Mouse (Mus musculus) CH12.LX (cell line): Measurements from ENCODE around the gene Macrod2. TPM values are rescaled to one million over a fixed set of nuclear protein-coding genes. Genes with fewer than 3 reads are reported as not detected.

Source experiments
- DNase-seq: peaks from one replicate; pipeline ENCODE4 v3.0.0-alpha.2; 2013; ENCODE audit errors: extremely low read depth
- H3K27ac ChIP-seq: 2 replicates; pipeline ENCODE4 v1.5.1; 2012; ENCODE audit warnings: low read depth, mild to moderate bottlenecking, control low read depth, moderate library complexity; ENCODE audit not compliant: insufficient read depth
- H3K27me3 ChIP-seq: replicated peaks from 2 replicates; pipeline ENCODE3; 2012; ENCODE audit warnings: inconsistent platforms
- H3K36me3 ChIP-seq, 2 experiments: replicated peaks in 1 of 2; 2 replicates each; pipeline versions ENCODE3 to v1.6.1; 2012; ENCODE audit warnings: inconsistent platforms in 1 of 2, low read length in 1 of 2, mild to moderate bottlenecking in 1 of 2, mixed read lengths in 1 of 2, moderate library complexity in 1 of 2; ENCODE audit not compliant: control insufficient read depth in 1 of 2, insufficient read depth in 1 of 2
- H3K4me1 ChIP-seq, 2 experiments: 2 replicates each; pipeline ENCODE4 v1.6.1; 2012; ENCODE audit warnings: inconsistent platforms in 1 of 2, moderate library complexity in 1 of 2; ENCODE audit not compliant: insufficient read depth in 2 of 2, control insufficient read depth in 1 of 2
- H3K4me2 ChIP-seq: 2 replicates; pipeline ENCODE4 v1.6.1; 2012; ENCODE audit warnings: low read depth, mild to moderate bottlenecking, control low read depth; ENCODE audit not compliant: poor library complexity, insufficient read depth, severe bottlenecking
- H3K4me3 ChIP-seq, 3 experiments: fragments of 150-350 bp in 1 of 3; sonication (generic) in 1 of 3; replicated peaks in 1 of 3; 2 replicates each; pipeline versions ENCODE3 to v1.5.1; 2011 to 2012; ENCODE audit warnings: low read depth in 2 of 3, low read length in 2 of 3, mild to moderate bottlenecking in 2 of 3, moderate library complexity in 2 of 3, control low read depth in 1 of 3, improper control_type of control experiment in 1 of 3, inconsistent platforms in 1 of 3, mixed read lengths in 1 of 3; ENCODE audit not compliant: poor library complexity in 1 of 3
- H3K79me2 ChIP-seq: replicated peaks from 2 replicates; pipeline ENCODE4 v1.6.1; 2012; ENCODE audit warnings: mild to moderate bottlenecking, moderate library complexity; ENCODE audit not compliant: control insufficient read depth, poor library complexity, insufficient read depth, severe bottlenecking; ENCODE audit errors: extremely low read depth
- H3K9ac ChIP-seq: 2 replicates; pipeline ENCODE4 v1.6.1; 2012; ENCODE audit warnings: low read depth, mild to moderate bottlenecking, control low read depth, moderate library complexity; ENCODE audit not compliant: insufficient read depth
- H3K9me3 ChIP-seq: replicated peaks from 2 replicates; pipeline ENCODE3; 2012; ENCODE audit warnings: low read length, inconsistent platforms, mixed read lengths
- CHD2 ChIP-seq: IDR thresholded peaks from 2 replicates; pipeline ENCODE4 v1.6.1; 2011; ENCODE audit warnings: low read length, improper control_type of control experiment
- CTCF ChIP-seq, 2 experiments: IDR thresholded peaks in 1 of 2; conservative IDR thresholded peaks in 1 of 2; 2 replicates each; pipeline ENCODE4 v1.5.1; 2011 to 2012; ENCODE audit warnings: low read depth in 2 of 2, low read length in 2 of 2, improper control_type of control experiment in 1 of 2, inconsistent platforms in 1 of 2, mild to moderate bottlenecking in 1 of 2, moderate library complexity in 1 of 2
- E2F4 ChIP-seq: IDR thresholded peaks from 2 replicates; pipeline ENCODE4 v1.6.1; 2011; ENCODE audit warnings: low read depth, low read length, improper control_type of control experiment; ENCODE audit not compliant: insufficient replicate concordance
- ELF1 ChIP-seq: IDR thresholded peaks from 2 replicates; pipeline ENCODE4 v1.6.1; 2014; ENCODE audit warnings: low read depth, mild to moderate bottlenecking, inconsistent platforms, low read length, improper control_type of control experiment
- EP300 ChIP-seq: IDR thresholded peaks from 2 replicates; pipeline ENCODE4 v1.6.1; 2011; ENCODE audit warnings: low read length, improper control_type of control experiment
- ETS1 ChIP-seq: conservative IDR thresholded peaks from 2 replicates; pipeline ENCODE4 v1.6.1; 2012; ENCODE audit warnings: low read depth, mild to moderate bottlenecking, inconsistent platforms, low read length, improper control_type of control experiment, moderate library complexity
- HCFC1 ChIP-seq: IDR thresholded peaks from 2 replicates; pipeline ENCODE4 v1.6.1; 2012; ENCODE audit warnings: low read depth, mild to moderate bottlenecking, inconsistent platforms, low read length, improper control_type of control experiment
- IRF4 ChIP-seq: IDR thresholded peaks from 2 replicates; pipeline ENCODE4 v1.6.1; 2014; ENCODE audit warnings: low read depth, mild to moderate bottlenecking, inconsistent platforms, low read length, improper control_type of control experiment
- JUN ChIP-seq: IDR thresholded peaks from 2 replicates; pipeline ENCODE4 v1.6.1; 2011; ENCODE audit warnings: low read depth, mild to moderate bottlenecking, low read length, improper control_type of control experiment, moderate library complexity; ENCODE audit not compliant: insufficient read depth
- KAT2A ChIP-seq: IDR thresholded peaks from 2 replicates; pipeline ENCODE4 v1.6.1; 2012; ENCODE audit warnings: low read length, improper control_type of control experiment, inconsistent platforms; ENCODE audit not compliant: insufficient replicate concordance
- MAFK ChIP-seq: IDR thresholded peaks from 2 replicates; pipeline ENCODE4 v1.6.1; 2011; ENCODE audit warnings: low read length, improper control_type of control experiment; ENCODE audit not compliant: insufficient replicate concordance
- MAZ ChIP-seq: IDR thresholded peaks from 2 replicates; pipeline ENCODE4 v1.6.1; 2012; ENCODE audit warnings: low read depth, mild to moderate bottlenecking, inconsistent platforms, low read length, improper control_type of control experiment, moderate library complexity
- MEF2A ChIP-seq: IDR thresholded peaks from 2 replicates; pipeline ENCODE4 v1.6.1; 2014; ENCODE audit warnings: low read depth, mild to moderate bottlenecking, inconsistent platforms, low read length, improper control_type of control experiment, borderline replicate concordance
- MXI1 ChIP-seq: IDR thresholded peaks from 2 replicates; pipeline ENCODE4 v1.6.1; 2011; ENCODE audit warnings: mild to moderate bottlenecking, low read depth, low read length, improper control_type of control experiment
- NELFE ChIP-seq: IDR thresholded peaks from 2 replicates; pipeline ENCODE4 v1.6.1; 2011; ENCODE audit warnings: low read depth, low read length, improper control_type of control experiment
- NRF1 ChIP-seq: IDR thresholded peaks from 2 replicates; pipeline ENCODE4 v1.6.1; 2014; ENCODE audit warnings: low read depth, mild to moderate bottlenecking, inconsistent platforms, low read length, improper control_type of control experiment, moderate library complexity
- PAX5 ChIP-seq: IDR thresholded peaks from 2 replicates; pipeline ENCODE4 v1.6.1; 2012; ENCODE audit warnings: low read length, inconsistent platforms, mixed read lengths
- POLR2A ChIP-seq: IDR thresholded peaks from 2 replicates; pipeline ENCODE4 v1.6.1; 2011; ENCODE audit warnings: low read depth, mild to moderate bottlenecking, improper control_type of control experiment, low read length
- POLR2AphosphoS2 ChIP-seq: IDR thresholded peaks from 2 replicates; pipeline ENCODE4 v1.6.1; 2011; ENCODE audit warnings: low read depth, low read length, improper control_type of control experiment
- RCOR1 ChIP-seq: conservative IDR thresholded peaks from 2 replicates; pipeline ENCODE4 v1.6.1; 2012; ENCODE audit warnings: low read depth, mild to moderate bottlenecking, inconsistent platforms, low read length, improper control_type of control experiment
- SIN3A ChIP-seq: IDR thresholded peaks from 2 replicates; pipeline ENCODE4 v1.6.1; 2012; ENCODE audit warnings: low read length, improper control_type of control experiment, inconsistent platforms
- TBP ChIP-seq: conservative IDR thresholded peaks from 2 replicates; pipeline ENCODE4 v1.6.1; 2011; ENCODE audit warnings: low read depth, low read length, improper control_type of control experiment
- UBTF ChIP-seq: IDR thresholded peaks from 2 replicates; pipeline ENCODE4 v1.6.1; 2012; ENCODE audit warnings: low read depth, mild to moderate bottlenecking, inconsistent platforms, low read length, improper control_type of control experiment, moderate library complexity
- ZKSCAN1 ChIP-seq: IDR thresholded peaks from 2 replicates; pipeline ENCODE4 v1.6.1; 2012; ENCODE audit warnings: low read depth, inconsistent platforms, low read length, improper control_type of control experiment, borderline replicate concordance
- ZMIZ1 ChIP-seq: IDR thresholded peaks from 2 replicates; pipeline ENCODE4 v1.6.1; 2012; ENCODE audit warnings: low read depth, mild to moderate bottlenecking, inconsistent platforms, low read length, improper control_type of control experiment
- dilution Hi-C: fragments of 300-500 bp; cut with MboI; formaldehyde crosslinking; loops from 2 replicates; pipeline ENCODE4 v1.14.3; 2020; ENCODE audit warnings: low sequenced_read_pairs; ENCODE audit not compliant: extremely low pct_unique_long_range_greater_than_20kb, extremely low pct_ligation_motif_present
- in situ Hi-C: fragments of 300-500 bp; cut with MboI; formaldehyde crosslinking; loops from 3 replicates; pipeline ENCODE4 v1.14.3; 2019; ENCODE audit warnings: low sequenced_read_pairs, low pct_ligation_motif_present, low pct_unique_long_range_greater_than_20kb, mixed read lengths
- polyA plus RNA-seq: library from polyadenylated mRNA; unstranded; fragments of >175 nt; gene quantifications from 2 replicates; pipeline ENCODE4 v1.2.1, GENCODE M21; 2012; ENCODE audit warnings: low read depth; ENCODE audit not compliant: insufficient read length
- total RNA-seq, 2 experiments: library from RNA; depleted of rRNA; stranded (reverse); fragments of 300-350 nt in 1 of 2; fragments of >200 nt in 1 of 2; gene quantifications; 2 replicates each; pipeline ENCODE4 v1.2.3; 2012 to 2014

Macrod2 gene
- total and polyA plus RNA-seq, 3 experiments, result not detected

GRCm38 (mm10) chr2:141266591-141266990, 871.5 kb downstream of the Macrod2 start:
- TF ChIP-seq CHD2, result no peak
- no peak for TF ChIP-seq MAFK
- TF ChIP-seq UBTF, result no peak
- no peak for TF ChIP-seq POLR2AphosphoS2
- no peak for TF ChIP-seq ZMIZ1
- no peak for TF ChIP-seq KAT2A
- DNase-seq, result no peak

DNA sequence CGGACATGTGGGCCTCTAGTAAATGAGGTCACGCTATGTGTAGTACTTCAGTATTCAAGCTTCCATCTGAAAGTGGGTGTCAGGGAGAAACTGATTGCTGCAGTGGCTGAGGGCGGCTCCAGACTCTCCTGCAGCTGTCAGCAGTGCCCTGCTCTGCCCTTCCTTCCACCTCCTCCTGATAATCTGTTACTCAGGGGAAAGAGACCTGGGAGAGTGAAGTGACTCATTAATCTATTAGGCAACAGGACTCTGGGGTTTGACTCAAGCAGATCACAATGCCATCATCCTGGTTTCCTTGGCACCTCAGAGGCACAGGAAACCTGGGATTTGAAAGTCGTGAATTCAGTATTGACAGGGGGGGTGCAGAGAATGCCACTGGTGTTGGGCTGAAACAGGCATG, 876.4 kb downstream of the Macrod2 start:
- dilution Hi-C loops, result no loop called here

More at GRCm38 (mm10) chr2:141266591-141266990, 871.5 kb downstream of the Macrod2 start:
- Histone ChIP-seq H3K4me1 (no peaks in the 10 kb centered on the region), H3K27me3 (no peaks in the 10 kb centered on the region), H3K9me3 (peaks cover 28% of the 10 kb centered on the region), H3K9ac (no peak overlapping the region), H3K79me2 (no peaks in the 10 kb centered on the region), H3K4me3 (no peak overlapping the region), H3K27ac (no peak overlapping the region), H3K36me3 (no peaks in the 10 kb centered on the region), H3K4me2 (no peak overlapping the region)
- dilution Hi-C loops, result no loop called here
- in situ Hi-C loops, result no loop called here

DNA sequence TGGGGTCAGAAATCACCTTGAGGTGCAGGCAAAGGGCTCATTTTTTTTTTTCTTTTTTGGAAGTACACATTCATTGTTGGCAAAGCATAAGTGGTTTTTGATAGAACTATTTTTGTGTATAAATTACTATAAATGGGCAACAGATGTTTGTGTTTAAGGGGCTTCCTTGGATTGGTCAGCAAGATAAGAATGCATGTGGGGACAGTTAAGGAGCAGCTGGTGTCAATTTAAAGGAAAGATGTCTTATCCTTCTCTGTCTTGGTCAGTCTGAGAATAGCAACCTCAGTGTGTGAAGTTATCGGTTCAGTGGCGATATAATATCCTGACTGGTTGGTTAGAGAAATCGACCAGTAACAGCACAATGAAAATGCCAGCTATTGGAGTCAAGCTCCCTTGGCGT, 877.9 kb downstream of the Macrod2 start:
- TF ChIP-seq MEF2A (no peak), POLR2A (no peak), HCFC1 (no peak), CTCF (conservative IDR thresholded peaks at IDR 0.05 in 1 of 2, IDR thresholded peaks at IDR 0.05 in 1 of 2; ENCODE audit: low read depth in 2 of 2, low read length in 2 of 2) (no peak), PAX5 (no peak), ELF1 (no peak), CHD2 (no peak), POLR2AphosphoS2 (no peak), E2F4 (no peak)
- dilution Hi-C loops, result no loop called here

More for the DNA sequence above, 876.4 kb downstream of the Macrod2 start:
- H3K9ac ChIP-seq, result no peak overlapping the region
- no peaks in the 10 kb centered on the region for H3K79me2 ChIP-seq
- no peak for DNase-seq
- TF ChIP-seq ZKSCAN1 (no peak), NELFE (no peak), EP300 (no peak), NRF1 (no peak), SIN3A (no peak), ZMIZ1 (no peak), JUN (no peak), MXI1 (no peak), MEF2A (no peak), CHD2 (no peak), IRF4 (no peak), MAZ (no peak), ELF1 (no peak), UBTF (no peak), RCOR1 (no peak), TBP (no peak), POLR2AphosphoS2 (no peak), E2F4 (no peak), ETS1 (no peak), KAT2A (no peak)
- H3K9me3 ChIP-seq, result peaks cover 28% of the 10 kb centered on the region
- no peaks in the 10 kb centered on the region for H3K36me3 ChIP-seq
- H3K27me3 ChIP-seq, result no peaks in the 10 kb centered on the region
- in situ Hi-C loops, result no loop called here
- no peak overlapping the region for H3K27ac ChIP-seq
- H3K4me3 ChIP-seq, result no peak overlapping the region
- no peak overlapping the region for H3K4me2 ChIP-seq
- H3K4me1 ChIP-seq, result no peaks in the 10 kb centered on the region

More for the DNA sequence above, 877.9 kb downstream of the Macrod2 start:
- Histone ChIP-seq H3K9me3 (peaks cover 28% of the 10 kb centered on the region), H3K79me2 (no peaks in the 10 kb centered on the region), H3K4me3 (no peak overlapping the region), H3K4me2 (no peak overlapping the region), H3K27ac (no peak overlapping the region), H3K9ac (no peak overlapping the region), H3K4me1 (no peaks in the 10 kb centered on the region), H3K36me3 (no peaks in the 10 kb centered on the region), H3K27me3 (no peaks in the 10 kb centered on the region)
- DNase-seq, result no peak
- in situ Hi-C loops, result no loop called here
